Mouse (Mus musculus): ENCODE measurements around the gene Bmp3. TPM values are rescaled to one million over a fixed set of nuclear protein-coding genes. Genes with fewer than 3 reads are reported as not detected.

Gene Bmp3
- polyA plus RNA-seq, 1 experiment: not detected

DNA sequence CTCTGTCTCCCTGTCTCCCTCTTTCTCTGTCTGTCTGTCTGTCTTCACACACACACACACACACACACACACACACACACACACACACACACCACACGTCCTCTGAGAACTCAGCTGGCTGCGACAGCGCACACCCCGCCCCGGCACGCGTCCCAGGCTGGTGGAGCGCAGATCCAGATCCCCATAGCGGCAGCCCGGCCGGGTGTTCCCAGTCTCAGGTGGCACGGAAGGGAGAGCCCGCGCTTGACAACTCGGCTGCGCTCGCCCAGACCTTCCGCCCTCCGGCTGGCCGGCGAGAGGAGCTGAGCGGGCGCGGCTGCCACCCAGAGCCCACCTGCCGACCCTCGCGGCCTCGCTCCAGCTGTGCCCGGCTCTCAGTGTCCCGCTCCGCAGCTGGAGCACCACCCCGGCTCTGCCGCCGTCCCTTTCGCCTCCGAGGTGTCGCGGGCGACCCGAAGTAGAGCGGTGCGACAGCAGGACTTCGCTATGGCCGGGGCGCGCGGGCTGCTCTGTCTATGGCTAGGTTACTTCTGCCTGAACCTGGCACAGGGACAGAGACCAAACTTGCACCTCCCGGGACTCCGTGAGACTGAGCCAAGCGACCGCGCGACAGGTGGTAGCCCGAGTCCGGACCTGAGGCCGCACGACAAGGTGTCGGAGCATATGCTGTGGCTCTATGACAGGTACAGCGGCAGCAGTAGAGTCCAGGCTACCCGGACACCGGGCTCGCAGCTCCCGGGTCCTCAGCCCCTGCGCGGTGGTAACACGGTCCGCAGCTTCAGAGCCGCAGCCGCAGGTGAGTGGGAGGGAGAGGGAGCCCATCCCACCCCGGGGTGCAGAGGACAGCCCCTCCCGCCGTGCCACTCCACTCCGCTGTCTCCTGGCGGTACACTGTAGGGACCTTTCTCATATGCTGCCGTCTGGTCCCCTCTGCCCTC is 681 bp downstream of the Bmp3 start:
- Histone ChIP-seq H3K79me3 (ENCODE audit: low read depth) (no peaks in the 10 kb centered on the region), H3K36me3 (ENCODE audit: control insufficient read depth, insufficient read depth) (no peaks in the 10 kb centered on the region), H3K79me2 (ENCODE audit: control insufficient read depth, insufficient read depth) (no peaks in the 10 kb centered on the region), H3K4me3 (ENCODE audit: insufficient read depth, poor library complexity, severe bottlenecking) (no peak overlapping the region), H3ac (ENCODE audit: control insufficient read depth, insufficient read length, low read depth) (no peak overlapping the region), H3K27me3 (ENCODE audit: control insufficient read depth, insufficient read depth, insufficient read length) (peaks cover 30% of the 10 kb centered on the region)
- no peak for TF ChIP-seq MAX (IDR thresholded peaks at IDR 0.05)
- TF ChIP-seq CTCF (IDR thresholded peaks at IDR 0.05; ENCODE audit: control insufficient read depth, insufficient read depth, insufficient read length): no peak
- no peak for TF ChIP-seq MYOD1 (IDR thresholded peaks at IDR 0.05; ENCODE audit: control insufficient read depth, insufficient read length, low read depth)
- no peak for TF ChIP-seq MYOG (IDR thresholded peaks at IDR 0.05; ENCODE audit: control insufficient read depth, extremely low read depth, insufficient read length)

DNA sequence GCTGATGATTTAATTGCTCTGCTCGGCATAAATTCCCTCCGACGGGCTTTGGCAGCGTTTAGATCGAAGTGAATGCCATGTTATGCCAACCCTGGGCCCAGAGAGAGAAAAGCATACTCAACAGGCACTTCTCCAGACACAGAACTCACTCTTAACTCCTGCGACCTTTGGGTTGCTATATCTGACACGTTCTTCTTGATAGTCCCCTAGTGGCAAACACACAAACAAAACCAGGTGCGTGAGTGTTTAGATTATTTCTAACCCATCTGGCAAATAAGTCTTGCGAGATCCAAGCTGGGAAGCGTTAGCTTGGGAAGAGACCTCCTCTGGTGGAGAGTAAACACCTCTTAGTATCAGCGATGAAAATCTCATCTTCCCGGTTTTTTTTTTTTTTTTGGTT is 1.5 kb downstream of the Bmp3 start:
- TF ChIP-seq MYOG (IDR thresholded peaks at IDR 0.05; ENCODE audit: control insufficient read depth, extremely low read depth, insufficient read length) (no peak), USF1 (IDR thresholded peaks at IDR 0.05; ENCODE audit: low read depth) (no peak), FOSL1 (IDR thresholded peaks at IDR 0.05; ENCODE audit: insufficient read depth, low read length, poor library complexity, severe bottlenecking) (no peak), CEBPB (IDR thresholded peaks at IDR 0.05; ENCODE audit: low read depth) (no peak), MYOD1 (IDR thresholded peaks at IDR 0.05; ENCODE audit: control insufficient read depth, insufficient read length, low read depth) (no peak), MAX (IDR thresholded peaks at IDR 0.05) (no peak)
- H3K79me2 ChIP-seq (ENCODE audit: control insufficient read depth, insufficient read depth): no peaks in the 10 kb centered on the region
- H3ac ChIP-seq (ENCODE audit: control insufficient read depth, insufficient read length, low read depth): no peak overlapping the region
- H3K79me3 ChIP-seq (ENCODE audit: low read depth): no peaks in the 10 kb centered on the region
- peaks cover 31% of the 10 kb centered on the region for H3K27me3 ChIP-seq (ENCODE audit: control insufficient read depth, insufficient read depth, insufficient read length)
- no peak overlapping the region for H3K4me3 ChIP-seq (ENCODE audit: insufficient read depth, poor library complexity, severe bottlenecking)
- no peaks in the 10 kb centered on the region for H3K36me3 ChIP-seq (ENCODE audit: control insufficient read depth, insufficient read depth)

DNA sequence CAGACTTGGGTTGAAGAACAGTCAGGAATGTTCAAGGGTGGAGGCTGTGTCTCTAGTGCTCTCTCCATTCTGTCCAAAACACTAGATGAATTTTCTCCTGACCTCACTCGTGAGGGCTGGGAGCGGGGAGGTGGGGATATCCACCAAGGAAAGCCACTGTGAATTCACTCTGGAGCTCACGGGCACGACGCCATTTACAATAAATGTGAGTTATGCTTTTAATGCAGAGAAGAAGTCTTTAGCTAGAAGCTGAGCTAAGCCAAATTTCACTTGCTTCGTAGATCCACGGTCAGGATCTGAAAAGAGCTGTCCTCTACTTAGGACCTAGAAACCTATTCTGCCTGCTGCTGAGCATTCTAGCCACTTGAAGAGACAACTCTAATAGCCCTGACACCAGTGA is 2.1 kb downstream of the Bmp3 start:
- H3K79me2 ChIP-seq (ENCODE audit: control insufficient read depth, insufficient read depth): no peaks in the 10 kb centered on the region
- no peaks in the 10 kb centered on the region for H3K79me3 ChIP-seq (ENCODE audit: low read depth)
- H3K36me3 ChIP-seq (ENCODE audit: control insufficient read depth, insufficient read depth): no peaks in the 10 kb centered on the region
- H3ac ChIP-seq (ENCODE audit: control insufficient read depth, insufficient read length, low read depth): no peak overlapping the region
- peaks cover 35% of the 10 kb centered on the region for H3K27me3 ChIP-seq (ENCODE audit: control insufficient read depth, insufficient read depth, insufficient read length)
- TF ChIP-seq CEBPB (IDR thresholded peaks at IDR 0.05; ENCODE audit: low read depth) (no peak), MAX (IDR thresholded peaks at IDR 0.05) (no peak), FOSL1 (IDR thresholded peaks at IDR 0.05; ENCODE audit: insufficient read depth, low read length, poor library complexity, severe bottlenecking) (no peak), CTCF (IDR thresholded peaks at IDR 0.05; ENCODE audit: control insufficient read depth, insufficient read depth, insufficient read length) (no peak), USF1 (IDR thresholded peaks at IDR 0.05; ENCODE audit: low read depth) (no peak), MYOD1 (IDR thresholded peaks at IDR 0.05; ENCODE audit: control insufficient read depth, insufficient read length, low read depth) (no peak), MYOG (IDR thresholded peaks at IDR 0.05; ENCODE audit: control insufficient read depth, extremely low read depth, insufficient read length) (no peak)
- H3K4me3 ChIP-seq (ENCODE audit: insufficient read depth, poor library complexity, severe bottlenecking): no peak overlapping the region

GRCm38 (mm10) chr5:98863891-98864290 is 9.7 kb downstream of the Bmp3 start:
- Histone ChIP-seq H3K79me2 (ENCODE audit: control insufficient read depth, insufficient read depth) (no peaks in the 10 kb centered on the region), H3K79me3 (ENCODE audit: low read depth) (no peaks in the 10 kb centered on the region), H3K36me3 (ENCODE audit: control insufficient read depth, insufficient read depth) (no peaks in the 10 kb centered on the region), H3K4me3 (ENCODE audit: insufficient read depth, poor library complexity, severe bottlenecking) (no peak overlapping the region), H3ac (ENCODE audit: control insufficient read depth, insufficient read length, low read depth) (no peak overlapping the region), H3K27me3 (ENCODE audit: control insufficient read depth, insufficient read depth, insufficient read length) (peaks cover 13% of the 10 kb centered on the region)
- TF ChIP-seq CTCF (IDR thresholded peaks at IDR 0.05; ENCODE audit: control insufficient read depth, insufficient read depth, insufficient read length) (no peak), MAX (IDR thresholded peaks at IDR 0.05) (no peak), MYOD1 (IDR thresholded peaks at IDR 0.05; ENCODE audit: control insufficient read depth, insufficient read length, low read depth) (no peak), FOSL1 (IDR thresholded peaks at IDR 0.05; ENCODE audit: insufficient read depth, low read length, poor library complexity, severe bottlenecking) (no peak), USF1 (IDR thresholded peaks at IDR 0.05; ENCODE audit: low read depth) (no peak), CEBPB (IDR thresholded peaks at IDR 0.05; ENCODE audit: low read depth) (no peak), MYOG (IDR thresholded peaks at IDR 0.05; ENCODE audit: control insufficient read depth, extremely low read depth, insufficient read length) (no peak)

DNA sequence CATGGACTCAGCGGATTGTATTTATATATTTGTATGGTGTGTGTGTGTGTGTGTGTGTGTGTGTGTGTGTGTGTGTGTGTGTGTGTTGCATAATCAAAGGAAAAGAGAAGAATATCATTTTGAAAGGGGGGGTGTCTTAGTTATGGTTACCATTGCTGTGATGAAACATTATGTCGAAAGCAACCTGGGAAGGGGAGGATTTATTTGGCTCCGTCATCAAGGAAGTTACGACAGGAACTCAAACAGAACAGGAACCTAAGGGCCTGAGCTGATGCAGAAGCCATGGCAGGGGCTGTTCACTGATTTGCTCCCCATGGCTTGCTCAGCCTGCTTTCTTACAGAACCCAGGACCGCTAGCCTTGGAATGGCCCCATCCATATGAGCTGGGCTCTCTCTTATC is 10.9 kb downstream of the Bmp3 start:
- TF ChIP-seq CTCF (IDR thresholded peaks at IDR 0.05; ENCODE audit: control insufficient read depth, insufficient read depth, insufficient read length): no peak
- no peak for TF ChIP-seq MAX (IDR thresholded peaks at IDR 0.05)
- TF ChIP-seq MYOG (IDR thresholded peaks at IDR 0.05; ENCODE audit: control insufficient read depth, extremely low read depth, insufficient read length): no peak
- TF ChIP-seq CEBPB (IDR thresholded peaks at IDR 0.05; ENCODE audit: low read depth): no peak
- TF ChIP-seq FOSL1 (IDR thresholded peaks at IDR 0.05; ENCODE audit: insufficient read depth, low read length, poor library complexity, severe bottlenecking): no peak
- TF ChIP-seq MYOD1 (IDR thresholded peaks at IDR 0.05; ENCODE audit: control insufficient read depth, insufficient read length, low read depth): no peak
- no peak for TF ChIP-seq USF1 (IDR thresholded peaks at IDR 0.05; ENCODE audit: low read depth)
- H3ac ChIP-seq (ENCODE audit: control insufficient read depth, insufficient read length, low read depth): no peak overlapping the region
- peaks cover 13% of the 10 kb centered on the region for H3K27me3 ChIP-seq (ENCODE audit: control insufficient read depth, insufficient read depth, insufficient read length)
- H3K79me3 ChIP-seq (ENCODE audit: low read depth): no peaks in the 10 kb centered on the region
- no peaks in the 10 kb centered on the region for H3K79me2 ChIP-seq (ENCODE audit: control insufficient read depth, insufficient read depth)
- no peaks in the 10 kb centered on the region for H3K36me3 ChIP-seq (ENCODE audit: control insufficient read depth, insufficient read depth)
- H3K4me3 ChIP-seq (ENCODE audit: insufficient read depth, poor library complexity, severe bottlenecking): no peak overlapping the region

Measured in C2C12 (cell line).